Mouse (Mus musculus): ENCODE measurements around the gene Asna1. TPM values are rescaled to one million over a fixed set of nuclear protein-coding genes. Genes with fewer than 3 reads are reported as not detected.

Asna1 gene
- 10 to 100 TPM; 54.4 to 59.1 TPM for total RNA-seq (2023)

DNA sequence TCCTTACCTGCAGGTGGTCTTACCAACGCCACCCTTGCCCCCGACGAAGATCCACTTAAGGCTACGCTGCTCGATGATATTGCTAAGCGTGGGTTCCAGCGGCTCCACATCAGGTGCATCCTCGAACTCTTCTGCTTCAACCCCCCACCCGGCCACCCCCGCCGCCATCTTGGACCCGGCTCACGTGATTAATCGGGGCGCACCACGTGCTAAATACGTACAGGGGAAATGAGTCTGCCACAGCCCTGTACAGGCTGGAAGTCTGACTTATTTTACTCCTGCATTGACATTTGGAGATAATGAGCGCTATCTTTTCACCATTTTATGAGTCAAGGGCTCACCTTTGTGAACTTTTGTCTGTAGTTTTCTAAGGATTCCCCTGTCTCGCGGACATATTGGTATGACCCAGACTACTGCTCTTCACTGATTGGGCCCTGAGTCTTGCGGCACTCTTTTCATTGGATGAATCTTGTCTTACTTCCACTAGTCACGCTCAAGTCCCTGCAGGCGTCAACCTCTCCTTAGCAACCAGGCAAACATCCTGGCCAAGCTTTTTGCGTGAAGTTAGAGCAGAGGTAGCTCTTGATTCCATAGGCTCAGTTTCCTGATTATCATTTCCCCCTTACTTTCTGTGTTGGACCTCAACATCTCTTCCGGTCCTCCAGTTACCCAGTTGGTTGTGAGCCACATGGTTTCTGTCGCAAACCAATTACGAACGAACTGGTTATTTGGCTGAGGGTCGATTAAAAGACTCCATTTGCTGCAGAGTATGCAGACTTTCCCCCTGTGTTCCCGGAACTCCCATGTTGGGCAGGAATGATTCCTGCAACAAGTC is at the start of gene Asna1:
Gene Asna1, minus strand, starts transcription at position 184 of the 835 bp plus-strand sequence.

GRCm38 (mm10) chr8:85071514-85072281 is 46.6 kb upstream of the Asna1 start, which contains the start of gene Dhps:
TSS of gene Dhps (plus strand) at chr8:85071757.

DNA sequence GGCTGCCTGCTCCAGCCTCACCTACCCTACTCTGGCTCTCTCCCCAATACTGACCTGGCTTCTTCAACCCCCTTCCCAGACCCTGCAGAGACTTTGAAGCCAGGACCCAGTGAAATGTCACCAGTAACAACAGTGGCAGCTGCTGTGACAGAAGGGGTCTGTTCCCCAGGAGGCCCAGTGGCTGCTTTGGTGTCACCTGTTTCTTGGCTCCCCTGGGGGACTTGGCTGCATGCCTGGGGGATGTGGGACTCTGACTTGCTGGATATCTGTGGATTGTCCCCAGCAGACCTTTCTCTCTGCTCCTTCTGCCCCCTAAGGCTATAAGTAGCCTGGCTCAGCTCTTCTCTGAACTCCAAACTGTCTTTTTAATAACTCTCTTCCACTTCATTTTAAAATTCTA is 42.9 kb upstream of the Asna1 start, which contains the start of gene Gm5741:
Gene Gm5741, minus strand, starts transcription at position 1 of the 400 bp plus-strand sequence.

GRCm38 (mm10) chr8:85059879-85060616 is 35.0 kb upstream of the Asna1 start, which contains the start of gene Fbxw9:
TSS of gene Fbxw9 (plus strand) at chr8:85060055.

GRCm38 (mm10) chr8:85036718-85037365 is 11.8 kb upstream of the Asna1 start, which contains the start of gene Tnpo2:
TSS of gene Tnpo2 (plus strand) at chr8:85036915.

GRCm38 (mm10) chr8:85026670-85027515 is 1.8 kb upstream of the Asna1 start, which contains the start of gene Trir:
TSS of gene Trir (plus strand) at chr8:85026823.

DNA sequence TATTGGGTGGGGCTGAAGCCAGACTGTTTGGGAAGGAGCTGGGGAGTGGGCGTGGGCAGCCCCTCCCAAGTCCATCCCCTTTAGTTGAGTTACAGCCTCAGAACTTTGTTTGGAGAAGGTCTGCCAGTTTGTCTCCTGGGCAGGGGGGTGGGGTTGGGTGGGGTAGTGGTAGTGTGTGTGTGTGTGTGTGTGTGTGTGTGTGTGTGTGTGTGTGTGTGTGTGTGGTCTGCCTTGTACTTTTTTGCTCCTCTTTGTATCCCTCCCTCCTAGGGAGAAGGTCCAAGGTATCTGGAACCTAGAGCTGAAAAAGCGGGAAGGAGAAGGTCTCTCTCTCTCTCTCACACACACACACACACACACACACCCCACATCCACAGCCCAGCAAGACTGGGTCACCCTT is 10.7 kb downstream of the Asna1 start, which contains the start of gene Best2:
Gene Best2, minus strand, starts transcription at position 101 of the 400 bp plus-strand sequence.

GRCm38 (mm10) chr8:84990349-84990748 is 34.7 kb downstream of the Asna1 start, which contains the start of gene Hook2:
TSS of gene Hook2 (plus strand) at chr8:84990603.

DNA sequence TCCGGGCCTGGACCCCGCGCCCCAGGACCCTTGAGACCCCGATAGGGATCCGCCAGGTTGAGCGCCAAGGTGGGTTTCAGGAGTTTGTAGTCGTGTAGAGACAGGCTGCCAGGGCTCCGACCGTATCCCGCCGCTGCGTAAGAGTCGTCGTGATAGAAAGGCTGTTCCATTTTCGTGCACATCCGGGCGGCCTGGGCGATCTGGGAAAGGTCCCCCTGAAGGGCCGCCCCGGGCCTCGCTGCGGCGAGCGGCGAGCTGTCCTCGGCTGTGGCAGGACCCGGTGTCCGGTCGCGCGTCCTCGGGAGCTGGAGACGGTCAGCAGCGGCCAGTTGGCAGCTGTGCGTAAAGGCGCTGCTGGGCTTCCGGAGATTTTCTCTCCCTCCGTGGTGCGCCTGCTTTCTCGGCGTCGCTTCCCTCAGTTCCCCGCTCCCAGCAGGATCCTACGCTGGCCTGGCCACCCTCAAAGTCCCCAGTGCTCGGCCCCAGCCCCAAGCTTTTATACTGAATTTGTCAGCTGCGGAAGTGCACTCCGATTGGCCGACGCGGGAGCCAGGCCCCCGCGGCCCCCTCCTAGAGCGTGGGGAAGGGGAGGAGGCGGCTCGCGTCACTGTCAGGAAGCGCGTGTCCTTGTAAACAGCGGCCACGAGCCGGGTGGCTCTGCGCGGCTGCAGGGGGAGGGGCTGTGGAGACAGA is 46.7 kb downstream of the Asna1 start, which contains the start of gene Junb:
Gene Junb, minus strand, starts transcription at position 471 of the 693 bp plus-strand sequence.

GRCm38 (mm10) chr8:84969241-84970134 is 55.6 kb downstream of the Asna1 start, which contains the start of the genes Gm49661, Prdx2 and Rnaseh2a:
TSS of gene Gm49661 (minus strand) at chr8:84969433.
TSS of gene Prdx2 (plus strand) at chr8:84969587.
TSS of gene Rnaseh2a (minus strand) at chr8:84969767.

Other genes starting within 250 kb of the Asna1 start
- gene Nfix, start 224.9 kb downstream of the Asna1 start, total RNA-seq (2023), result 10 to 100 TPM in 1 of 2 experiments, 1 to 10 TPM in 1; 9.5 to 14.2 TPM
- 1 to 10 TPM; 4.3 TPM for gene Dand5, start 202.5 kb downstream of the Asna1 start, total RNA-seq (2023)
- 10 to 100 TPM; 17.9 to 19.1 TPM for gene Gadd45gip1, start 193.8 kb downstream of the Asna1 start, total RNA-seq (2023)
- gene Rad23a, start 184.6 kb downstream of the Asna1 start, total RNA-seq (2023), result 10 to 100 TPM; 66.8 to 83.2 TPM
- gene Calr, start 178.3 kb downstream of the Asna1 start, total RNA-seq (2023), result 100 to 1,000 TPM; 469 to 498 TPM
- gene Farsa, start 168.3 kb downstream of the Asna1 start, total RNA-seq (2023), result 10 to 100 TPM; 82.8 to 83.0 TPM
- gene Syce2, start 153.2 kb downstream of the Asna1 start, total RNA-seq (2023), result 1 to 10 TPM; 3.1 to 6.1 TPM
- 10 to 100 TPM; 24.0 to 27.5 TPM for gene Gcdh, start 131.4 kb downstream of the Asna1 start, total RNA-seq (2023)
- 1 to 10 TPM; 1.5 to 3.6 TPM for gene Klf1, start 123.4 kb downstream of the Asna1 start, total RNA-seq (2023)
- gene Dnase2a, start 116.7 kb downstream of the Asna1 start, total RNA-seq (2023), result 10 to 100 TPM in 1 of 2 experiments, 1 to 10 TPM in 1; 7.9 to 10.2 TPM
- under 1 TPM; 0.24 to 0.41 TPM for gene Mast1, start 87.9 kb downstream of the Asna1 start, total RNA-seq (2023)
- gene Rtbdn, start 78.3 kb downstream of the Asna1 start, total RNA-seq (2023), result not detected
- gene Gm49661, start 55.8 kb downstream of the Asna1 start, total RNA-seq (2023), result not detected
- gene Prdx2, start 55.7 kb downstream of the Asna1 start, total RNA-seq (2023), result 10 to 100 TPM; 55.9 to 62.7 TPM
- gene Rnaseh2a, start 55.5 kb downstream of the Asna1 start, total RNA-seq (2023), result 10 to 100 TPM; 29.4 to 43.7 TPM
- gene Junb, start 46.6 kb downstream of the Asna1 start, total RNA-seq (2023), result 1,000 to 10,000 TPM in 1 of 2 experiments, 100 to 1,000 TPM in 1; 984 to 1,316 TPM
- gene Hook2, start 34.7 kb downstream of the Asna1 start, total RNA-seq (2023), result 1 to 10 TPM; 3.6 to 4.5 TPM
- gene Best2, start 10.8 kb downstream of the Asna1 start, total RNA-seq (2023), result not detected
- 100 to 1,000 TPM; 172 to 188 TPM for gene Trir, start 1.5 kb upstream of the Asna1 start, total RNA-seq (2023)
- gene Tnpo2, start 11.6 kb upstream of the Asna1 start, total RNA-seq (2023), result 10 to 100 TPM; 69.8 to 78.0 TPM
- 10 to 100 TPM; 14.6 to 16.2 TPM for gene Fbxw9, start 34.8 kb upstream of the Asna1 start, total RNA-seq (2023)
- not detected for gene Gm5741, start 42.7 kb upstream of the Asna1 start, total RNA-seq (2023)
- 100 to 1,000 TPM in 1 of 2 experiments, 10 to 100 TPM in 1; 84.0 to 107 TPM for gene Dhps, start 46.5 kb upstream of the Asna1 start, total RNA-seq (2023)
- 10 to 100 TPM; 54.2 to 62.3 TPM for gene Wdr83os, start 55.5 kb upstream of the Asna1 start, total RNA-seq (2023)
- gene Wdr83, start 56.0 kb upstream of the Asna1 start, total RNA-seq (2023), result 10 to 100 TPM; 13.1 to 20.0 TPM
- 100 to 1,000 TPM; 108 to 116 TPM for gene Man2b1, start 58.0 kb upstream of the Asna1 start, total RNA-seq (2023)
- not detected for gene Zfp791, start 97.8 kb upstream of the Asna1 start, total RNA-seq (2023)
- gene Cks1brt, start 126.6 kb upstream of the Asna1 start, total RNA-seq (2023), result not detected
- gene Olfr371, start 200.7 kb upstream of the Asna1 start, total RNA-seq (2023), result not detected